Mouse (Mus musculus) liver, adult (tissue): ENCODE data around the gene Dnm3.

Experiments
- GATA4 ChIP-seq: IDR thresholded peaks from 2 replicates; pipeline ENCODE4 v1.6.1; 2014; ENCODE audit warnings: mild to moderate bottlenecking, low read length; ENCODE audit not compliant: insufficient replicate concordance

Gene Dnm3

GRCm38 (mm10) chr1:162217340-162217974 lies 260.4 kb downstream of the Dnm3 start:
- TF ChIP-seq GATA4 = no peak

GRCm38 (mm10) chr1:162216656-162217055 lies 261.2 kb downstream of the Dnm3 start:
- no peak for TF ChIP-seq GATA4

- no peak for TF ChIP-seq GATA4
Measured at GRCm38 (mm10) chr1:162215743-162216142, 262.1 kb downstream of the Dnm3 start.

GRCm38 (mm10) chr1:162213066-162213465 lies 264.8 kb downstream of the Dnm3 start:
- no peak for TF ChIP-seq GATA4

GRCm38 (mm10) chr1:162210529-162210928 lies 267.3 kb downstream of the Dnm3 start:
- TF ChIP-seq GATA4 = no peak

- TF ChIP-seq GATA4 = no peak
Measured at GRCm38 (mm10) chr1:162209487-162210149, 268.2 kb downstream of the Dnm3 start.

- TF ChIP-seq GATA4 = no peak
Measured at GRCm38 (mm10) chr1:162209010-162209409, 268.8 kb downstream of the Dnm3 start.

- TF ChIP-seq GATA4 = no peak
Measured at GRCm38 (mm10) chr1:162207708-162208043, 270.2 kb downstream of the Dnm3 start.

- TF ChIP-seq GATA4 = no peak
Measured at GRCm38 (mm10) chr1:162206998-162207707, 270.7 kb downstream of the Dnm3 start.

- no peak for TF ChIP-seq GATA4
Measured at GRCm38 (mm10) chr1:162202465-162203348, 275.1 kb downstream of the Dnm3 start.

- TF ChIP-seq GATA4 = no peak
Measured at GRCm38 (mm10) chr1:162200446-162200845, 277.4 kb downstream of the Dnm3 start.

GRCm38 (mm10) chr1:162196812-162197680 lies 280.8 kb downstream of the Dnm3 start:
- no peak for TF ChIP-seq GATA4

- TF ChIP-seq GATA4 = no peak
Measured at GRCm38 (mm10) chr1:162188744-162189143, 289.1 kb downstream of the Dnm3 start.

- no peak for TF ChIP-seq GATA4
Measured at GRCm38 (mm10) chr1:162187352-162188120, 290.3 kb downstream of the Dnm3 start.
